Mouse (Mus musculus) erythroblast, embryonic 14.5 days (primary cell): ENCODE measurements around the gene Galntl5.

ENCODE experiments used
- GATA1 ChIP-seq: IDR thresholded peaks from 2 replicates; pipeline ENCODE4 v1.6.1; 2012; ENCODE audit warnings: low read length, inconsistent platforms, mixed read lengths
- TAL1 ChIP-seq: IDR thresholded peaks from 3 replicates; pipeline ENCODE4 v1.6.1; 2012; ENCODE audit warnings: low read length, inconsistent platforms, mixed read lengths

GRCm38 (mm10) chr5:25149331-25149965 lies 31.8 kb upstream of the Galntl5 start:
- TF ChIP-seq GATA1 (no peak), TAL1 (no peak)
